Mouse (Mus musculus): Measurements from ENCODE around the gene Ptprr.

Ptprr gene

GRCm38 (mm10) chr10:116196596-116197415 lies 178.8 kb downstream of the Ptprr start:
- no peak for DNase-seq (ENCODE audit: low spot score)

- no peak for DNase-seq (ENCODE audit: low spot score)
Measured at GRCm38 (mm10) chr10:116197416-116197939, 179.5 kb downstream of the Ptprr start.

GRCm38 (mm10) chr10:116199035-116199434 lies 181.0 kb downstream of the Ptprr start:
- no peak for DNase-seq (ENCODE audit: low spot score)

- DNase-seq (ENCODE audit: low spot score), result no peak
Measured at GRCm38 (mm10) chr10:116201542-116201941, 183.5 kb downstream of the Ptprr start.

GRCm38 (mm10) chr10:116205580-116206358 lies 187.8 kb downstream of the Ptprr start:
- DNase-seq (ENCODE audit: low spot score), result no peak

- DNase-seq (ENCODE audit: low spot score), result no peak
Measured at GRCm38 (mm10) chr10:116206449-116206848, 188.4 kb downstream of the Ptprr start.

GRCm38 (mm10) chr10:116207987-116208726 lies 190.1 kb downstream of the Ptprr start:
- no peak for DNase-seq (ENCODE audit: low spot score)

GRCm38 (mm10) chr10:116208727-116209115 lies 190.7 kb downstream of the Ptprr start:
- DNase-seq (ENCODE audit: low spot score), result no peak

GRCm38 (mm10) chr10:116212127-116212526 lies 194.1 kb downstream of the Ptprr start:
- DNase-seq (ENCODE audit: low spot score), result no peak

GRCm38 (mm10) chr10:116220336-116221118 lies 202.5 kb downstream of the Ptprr start:
- no peak for DNase-seq (ENCODE audit: low spot score)

GRCm38 (mm10) chr10:116235299-116235698 lies 217.3 kb downstream of the Ptprr start:
- DNase-seq (ENCODE audit: low spot score), result no peak

- DNase-seq (ENCODE audit: low spot score), result no peak
Measured at GRCm38 (mm10) chr10:116242200-116242599, 224.2 kb downstream of the Ptprr start.

GRCm38 (mm10) chr10:116243373-116243772 lies 225.4 kb downstream of the Ptprr start:
- DNase-seq (ENCODE audit: low spot score), result no peak

- no peak for DNase-seq (ENCODE audit: low spot score)
Measured at GRCm38 (mm10) chr10:116245632-116246031, 227.6 kb downstream of the Ptprr start.

GRCm38 (mm10) chr10:116252668-116253067 lies 234.7 kb downstream of the Ptprr start:
- DNase-seq (ENCODE audit: low spot score), result no peak

GRCm38 (mm10) chr10:116253972-116254371 lies 236.0 kb downstream of the Ptprr start:
- no peak for DNase-seq (ENCODE audit: low spot score)

GRCm38 (mm10) chr10:116259298-116259697 lies 241.3 kb downstream of the Ptprr start:
- no peak for DNase-seq (ENCODE audit: low spot score)

GRCm38 (mm10) chr10:116260658-116261433 lies 242.8 kb downstream of the Ptprr start:
- no peak for DNase-seq (ENCODE audit: low spot score)

GRCm38 (mm10) chr10:116261559-116261958 lies 243.5 kb downstream of the Ptprr start:
- no peak for DNase-seq (ENCODE audit: low spot score)

- DNase-seq (ENCODE audit: low spot score), result no peak
Measured at GRCm38 (mm10) chr10:116264521-116264920, 246.5 kb downstream of the Ptprr start.
